Mouse (Mus musculus) testis, adult 2 months (tissue): ENCODE measurements at regions not wholly inside any gene's neighbourhood (a gene's known extent, or its start where the extent isn't known, plus 50 kb on each side); places are given as distances from the start of the nearest gene placed in this dataset.

Experiments used
- CTCF ChIP-seq: fragments of 200-500 bp; IDR thresholded peaks from 2 replicates; pipeline ENCODE4 v1.5.1; 2012; ENCODE audit warnings: low read depth, mild to moderate bottlenecking, inconsistent platforms, low read length, moderate library complexity; ENCODE audit not compliant: control insufficient read depth, insufficient read depth, insufficient replicate concordance
- POLR2A ChIP-seq: fragments of 200-500 bp; IDR thresholded peaks from 2 replicates; pipeline ENCODE4 v1.6.1; 2012; ENCODE audit warnings: low read depth, mild to moderate bottlenecking, inconsistent platforms, low read length, moderate library complexity; ENCODE audit not compliant: control insufficient read depth

DNA sequence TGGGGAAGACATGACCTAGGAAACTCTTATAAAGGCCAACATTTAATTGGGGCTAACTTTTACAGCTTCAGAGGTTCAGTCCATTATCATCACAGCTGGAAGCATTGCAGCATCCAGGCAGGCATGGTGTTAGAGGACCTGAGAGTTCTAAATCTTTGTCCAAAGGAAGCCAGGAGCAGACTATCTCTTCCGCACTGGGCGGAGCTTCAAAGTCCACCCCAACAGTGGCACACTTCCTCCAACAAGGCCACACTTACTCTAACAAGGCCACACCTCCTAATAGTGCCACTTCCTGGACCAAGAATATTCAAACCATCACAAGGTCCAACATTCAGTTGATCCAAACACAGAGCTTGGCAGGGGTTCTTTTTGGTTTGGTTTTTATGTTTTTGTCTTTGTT is 55.9 kb upstream of the Jade1 start:
- TF ChIP-seq POLR2A (no peak), CTCF (no peak)
